Mouse (Mus musculus): ENCODE measurements around the gene Fam193a. TPM values are rescaled to one million over a fixed set of nuclear protein-coding genes. Genes with fewer than 3 reads are reported as not detected.

Fam193a gene
- total and polyA plus RNA-seq, 3 experiments = 10.9 to 317 (median 37.1) TPM

DNA sequence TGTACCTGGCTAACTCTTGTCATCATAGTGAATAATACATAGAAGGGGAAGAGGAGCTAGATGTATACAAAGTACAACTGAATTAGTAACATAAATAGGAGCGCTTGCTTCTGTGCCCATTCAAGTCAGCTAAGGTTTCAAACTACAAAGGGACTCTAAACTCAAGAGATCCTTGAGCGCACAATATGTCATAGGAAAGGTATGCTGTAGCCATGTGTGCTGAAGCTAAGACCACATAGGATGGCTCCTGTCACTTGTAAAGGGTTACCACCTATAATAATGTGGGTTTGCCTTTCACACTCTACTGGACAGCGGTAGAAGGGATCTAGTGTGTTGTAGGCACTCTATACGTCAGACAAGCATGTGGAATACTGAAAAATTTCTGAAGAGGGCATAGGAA is 68.3 kb downstream of the Fam193a start:
- peaks cover 9 to 46% of the 10 kb centered on the region in 2 experiments for H3K36me3 ChIP-seq (ENCODE audit: control insufficient read depth in 1 of 2, insufficient read depth in 2 of 2, low read length in 2 of 2)
- H3K79me2 ChIP-seq (ENCODE audit: control insufficient read depth, insufficient read depth, low read length, poor library complexity) = no peaks in the 10 kb centered on the region
- no peaks in the 10 kb centered on the region for H3K27me3 ChIP-seq (ENCODE audit: control insufficient read depth in 1 of 2, insufficient read depth in 2 of 2, low read length in 2 of 2)
- TF ChIP-seq SMC3 (IDR thresholded peaks at IDR 0.05; ENCODE audit: low read depth, low read length) (no peak), KAT2A (conservative IDR thresholded peaks at IDR 0.05; ENCODE audit: low read depth, low read length) (no peak), USF2 (IDR thresholded peaks at IDR 0.05; ENCODE audit: borderline replicate concordance in 1 of 2, insufficient read depth in 1 of 2, low read depth in 1 of 2, low read length in 2 of 2) (no peak), ELF1 (IDR thresholded peaks at IDR 0.05; ENCODE audit: low read depth, low read length) (no peak), ZC3H11A (IDR thresholded peaks at IDR 0.05; ENCODE audit: low read depth, low read length) (no peak), EP300 (IDR thresholded peaks at IDR 0.05; ENCODE audit: low read depth in 1 of 2, low read length in 2 of 2) (no peak), JUND (IDR thresholded peaks at IDR 0.05; ENCODE audit: low read depth, low read length) (no peak), SIN3A (IDR thresholded peaks at IDR 0.05; ENCODE audit: low read length) (no peak), GATA1 (IDR thresholded peaks at IDR 0.05; ENCODE audit: low read depth, low read length) (no peak), UBTF (IDR thresholded peaks at IDR 0.05; ENCODE audit: borderline replicate concordance, insufficient read depth, low read depth, low read length) (no peak)
- H3K9ac ChIP-seq (ENCODE audit: control insufficient read depth, low read depth, low read length, poor library complexity, severe bottlenecking) = no peak overlapping the region
- no peak overlapping the region for H3K27ac ChIP-seq (ENCODE audit: control insufficient read depth, low read depth, low read length)
- DNase-seq (ENCODE audit: low read depth, low spot score) = no peak
- H3K4me3 ChIP-seq (ENCODE audit: control insufficient read depth in 1 of 2, insufficient read depth in 1 of 2, low read depth in 2 of 2, low read length in 2 of 2) = no peak overlapping the region
- H3K4me1 ChIP-seq (ENCODE audit: control insufficient read depth in 1 of 2, insufficient read depth in 2 of 2, low read length in 2 of 2) = peaks cover 0 to 6% of the 10 kb centered on the region in 2 experiments; a peak in 2 of 4 replicates
- H3K9me3 ChIP-seq (replicated peaks; ENCODE audit: insufficient read depth, low read length) = no peaks in the 10 kb centered on the region

DNA sequence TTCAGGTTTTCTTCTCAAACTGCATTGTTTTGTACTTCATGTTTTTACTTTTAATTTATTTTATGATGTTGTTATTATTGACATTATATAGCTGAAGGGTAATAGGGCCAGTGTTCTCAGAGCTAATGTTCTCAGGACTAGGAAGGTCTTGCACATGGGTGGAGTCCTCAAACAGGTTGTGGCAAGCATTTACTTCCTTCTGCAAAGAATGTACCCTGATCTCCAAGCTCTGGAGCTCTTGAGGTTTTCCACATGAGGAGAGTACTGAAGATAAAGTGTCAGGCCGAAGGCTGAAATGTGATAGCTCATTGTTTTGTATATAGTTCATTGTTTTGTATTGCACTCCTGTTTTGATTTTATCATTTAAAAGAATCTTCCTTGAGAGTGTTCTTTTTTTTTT is 68.9 kb downstream of the Fam193a start:
- Histone ChIP-seq H3K9me3 (replicated peaks; ENCODE audit: insufficient read depth, low read length) (no peaks in the 10 kb centered on the region), H3K9ac (ENCODE audit: control insufficient read depth, low read depth, low read length, poor library complexity, severe bottlenecking) (no peak overlapping the region), H3K4me3 (ENCODE audit: control insufficient read depth in 1 of 2, insufficient read depth in 1 of 2, low read depth in 2 of 2, low read length in 2 of 2) (no peak overlapping the region), H3K27ac (ENCODE audit: control insufficient read depth, low read depth, low read length) (no peak overlapping the region), H3K36me3 (ENCODE audit: control insufficient read depth in 1 of 2, insufficient read depth in 2 of 2, low read length in 2 of 2) (peaks cover 9 to 40% of the 10 kb centered on the region in 2 experiments), H3K4me1 (ENCODE audit: control insufficient read depth in 1 of 2, insufficient read depth in 2 of 2, low read length in 2 of 2) (peaks cover 0 to 6% of the 10 kb centered on the region in 2 experiments; a peak in 2 of 4 replicates), H3K79me2 (ENCODE audit: control insufficient read depth, insufficient read depth, low read length, poor library complexity) (no peaks in the 10 kb centered on the region), H3K27me3 (ENCODE audit: control insufficient read depth in 1 of 2, insufficient read depth in 2 of 2, low read length in 2 of 2) (no peaks in the 10 kb centered on the region)
- TF ChIP-seq RCOR1 (IDR thresholded peaks at IDR 0.05; ENCODE audit: low read depth, low read length) (no peak), MYB (IDR thresholded peaks at IDR 0.05; ENCODE audit: low read depth, low read length) (no peak), CHD1 (IDR thresholded peaks at IDR 0.05; ENCODE audit: low read depth, low read length) (no peak), ETS1 (IDR thresholded peaks at IDR 0.05; ENCODE audit: low read depth, low read length) (0 out of 2 replicates have a peak, but pooled peaks have one; percentile 9), CHD2 (IDR thresholded peaks at IDR 0.05; ENCODE audit: low read length) (no peak), TCF12 (IDR thresholded peaks at IDR 0.05; ENCODE audit: low read depth, low read length) (no peak), KAT2A (conservative IDR thresholded peaks at IDR 0.05; ENCODE audit: low read depth, low read length) (no peak), HCFC1 (IDR thresholded peaks at IDR 0.05; ENCODE audit: low read depth, low read length) (0 out of 2 replicates have a peak, but pooled peaks have one; percentile 18), SIN3A (IDR thresholded peaks at IDR 0.05; ENCODE audit: low read length) (peak; percentile 38; the same call in 1 of the 2 replicates), CTCF (IDR thresholded peaks at IDR 0.05 in 2 of 3, conservative IDR thresholded peaks at IDR 0.05 in 1 of 3; ENCODE audit: control insufficient read depth in 1 of 3, insufficient read depth in 1 of 3, low read depth in 2 of 3, low read length in 3 of 3, poor library complexity in 1 of 3, severe bottlenecking in 1 of 3) (no peak), GATA1 (IDR thresholded peaks at IDR 0.05; ENCODE audit: low read depth, low read length) (0 out of 2 replicates have a peak, but pooled peaks have one; percentile 17), ZKSCAN1 (IDR thresholded peaks at IDR 0.05; ENCODE audit: low read depth, low read length) (no peak), ZNF384 (IDR thresholded peaks at IDR 0.05; ENCODE audit: low read depth, low read length) (no peak), MAZ (IDR thresholded peaks at IDR 0.05; ENCODE audit: low read depth, low read length) (no peak), E2F4 (IDR thresholded peaks at IDR 0.05; ENCODE audit: borderline replicate concordance, low read depth, low read length) (no peak), TBP (IDR thresholded peaks at IDR 0.05; ENCODE audit: low read depth, low read length) (no peak), EP300 (IDR thresholded peaks at IDR 0.05; ENCODE audit: low read depth in 1 of 2, low read length in 2 of 2) (0 out of 4 replicates have a peak, but pooled peaks of 1 of the 2 experiments have one; percentile 20), POLR2AphosphoS2 (IDR thresholded peaks at IDR 0.05; ENCODE audit: low read length) (no peak)
- DNase-seq (ENCODE audit: low read depth, low spot score) = peak; percentile 52

Measured in MEL (cell line).